Mouse (Mus musculus) skeletal muscle tissue, adult 2 months (tissue): ENCODE data around the gene Nme1.

Source experiments
- DNase-seq: peaks from one replicate; pipeline ENCODE4 v3.0.0-alpha.2; 2012; ENCODE audit warnings: low read depth, low spot score

The Nme1 gene

DNA sequence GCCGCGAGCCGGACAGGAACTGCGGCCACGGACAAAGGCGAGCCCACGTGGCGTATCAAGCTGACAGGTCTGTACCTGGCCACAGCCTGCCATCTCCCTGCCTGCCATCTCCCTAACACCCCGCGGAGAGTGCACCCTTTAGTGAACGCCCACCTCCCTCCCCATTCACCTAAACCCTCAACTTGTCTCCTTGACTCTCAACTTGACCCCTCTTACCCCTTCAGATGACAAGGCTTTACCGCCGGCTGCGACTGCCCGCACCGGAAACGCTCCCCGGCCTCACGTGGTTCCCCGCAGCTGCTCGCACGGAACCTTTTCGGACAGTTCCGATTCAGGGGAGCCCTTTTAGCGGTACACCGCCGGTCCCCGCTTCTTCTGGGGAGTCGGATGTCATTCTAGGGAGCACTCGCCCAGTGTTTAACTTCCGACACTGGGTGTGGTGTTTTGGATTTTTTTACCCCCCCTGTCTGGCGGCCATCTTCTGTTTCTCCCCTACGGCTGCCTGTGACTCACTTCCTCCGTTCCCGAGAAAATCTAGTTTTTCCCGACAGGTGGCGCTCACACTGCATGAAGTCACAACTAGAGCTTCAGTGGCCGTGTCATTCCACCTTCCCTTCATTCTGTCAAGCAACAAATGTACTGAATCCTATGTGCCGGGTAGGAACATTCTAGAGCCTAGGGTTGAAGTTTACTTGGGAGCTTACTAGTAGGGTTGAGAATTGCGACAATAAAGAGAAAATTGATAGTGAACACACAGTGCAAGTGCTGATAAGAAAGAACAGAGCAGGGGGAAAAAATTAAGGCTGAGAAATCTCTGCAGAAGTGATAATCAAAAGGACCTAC lies at the start of gene Nme1, which contains the start of gene Gm20390:
Gene Nme1, minus strand, starts transcription at position 517 of the 843 bp plus-strand sequence.
Gene Gm20390, minus strand, starts transcription at position 289 of the 843 bp plus-strand sequence.
- DNase-seq, result peak; percentile 99

DNA sequence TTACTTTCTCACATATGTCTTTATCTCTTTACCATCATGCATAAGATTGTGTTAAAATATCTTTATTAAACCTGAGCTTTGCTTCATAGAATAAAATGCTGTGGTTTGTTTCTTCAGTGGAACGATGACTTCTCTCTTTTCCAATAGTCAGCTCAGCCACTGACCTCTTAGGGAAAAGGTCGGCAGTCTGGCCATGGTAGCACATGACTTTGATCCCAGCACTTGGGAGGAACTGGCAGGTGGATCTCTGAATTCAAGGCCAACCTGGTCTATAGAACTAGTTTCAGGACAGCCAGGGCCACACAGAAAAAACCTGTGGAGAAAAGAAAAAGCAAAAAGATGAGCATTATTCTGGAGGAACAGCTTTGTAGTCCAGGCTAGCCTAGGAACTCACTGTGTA lies 35.0 kb upstream of the Nme1 start:
- no peak for DNase-seq

DNA sequence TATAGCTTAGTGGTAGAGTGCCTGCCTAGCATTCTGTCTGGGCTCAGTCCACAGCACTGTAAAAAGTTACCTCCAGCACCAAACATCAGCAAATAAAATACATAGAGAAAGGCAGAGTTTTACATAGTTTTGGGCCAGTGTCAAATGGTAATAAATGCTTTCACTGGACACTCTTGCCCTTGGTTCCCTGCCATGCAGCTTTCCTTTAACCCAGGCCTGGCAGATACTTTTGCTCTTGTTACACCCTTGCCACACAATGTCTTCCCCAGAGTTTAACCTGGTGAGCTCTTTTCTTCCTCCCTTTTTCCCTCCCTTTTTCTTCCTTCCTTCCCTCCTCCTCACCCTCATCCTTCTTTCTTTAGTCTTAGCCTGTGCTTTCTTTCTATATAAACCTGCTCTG lies 31.0 kb upstream of the Nme1 start:
- no peak for DNase-seq

DNA sequence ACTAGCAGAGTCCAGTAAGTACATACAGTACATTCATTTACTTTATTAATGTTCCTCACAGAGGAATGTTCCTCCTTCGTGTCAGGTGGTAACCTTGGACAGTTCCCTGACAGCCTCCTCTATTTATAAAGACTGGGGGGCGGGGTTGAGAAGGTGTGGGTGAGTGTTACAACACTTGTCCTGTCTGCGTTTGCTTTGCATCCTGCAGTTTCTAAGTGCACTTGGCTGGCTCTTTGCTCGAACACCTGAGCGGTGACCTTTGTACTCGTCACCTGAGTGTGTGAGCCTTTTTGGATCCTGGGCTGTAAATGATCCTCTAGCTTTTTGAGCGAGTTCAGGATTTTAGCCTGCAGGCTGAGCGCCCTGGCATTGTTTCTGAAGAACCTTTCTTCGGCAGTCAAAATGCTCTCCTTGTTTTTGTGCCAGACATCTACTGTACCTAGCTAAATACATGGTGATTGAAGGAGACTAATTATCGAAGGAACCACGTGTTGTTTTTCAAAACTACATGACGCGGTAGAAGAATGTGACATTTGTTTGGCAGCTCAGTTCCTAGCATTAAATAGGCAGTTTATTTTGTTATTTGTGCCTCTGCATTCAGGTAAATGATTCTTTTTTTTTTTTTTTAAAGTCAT lies 28.9 kb upstream of the Nme1 start:
- peak; percentile 52 for DNase-seq

DNA sequence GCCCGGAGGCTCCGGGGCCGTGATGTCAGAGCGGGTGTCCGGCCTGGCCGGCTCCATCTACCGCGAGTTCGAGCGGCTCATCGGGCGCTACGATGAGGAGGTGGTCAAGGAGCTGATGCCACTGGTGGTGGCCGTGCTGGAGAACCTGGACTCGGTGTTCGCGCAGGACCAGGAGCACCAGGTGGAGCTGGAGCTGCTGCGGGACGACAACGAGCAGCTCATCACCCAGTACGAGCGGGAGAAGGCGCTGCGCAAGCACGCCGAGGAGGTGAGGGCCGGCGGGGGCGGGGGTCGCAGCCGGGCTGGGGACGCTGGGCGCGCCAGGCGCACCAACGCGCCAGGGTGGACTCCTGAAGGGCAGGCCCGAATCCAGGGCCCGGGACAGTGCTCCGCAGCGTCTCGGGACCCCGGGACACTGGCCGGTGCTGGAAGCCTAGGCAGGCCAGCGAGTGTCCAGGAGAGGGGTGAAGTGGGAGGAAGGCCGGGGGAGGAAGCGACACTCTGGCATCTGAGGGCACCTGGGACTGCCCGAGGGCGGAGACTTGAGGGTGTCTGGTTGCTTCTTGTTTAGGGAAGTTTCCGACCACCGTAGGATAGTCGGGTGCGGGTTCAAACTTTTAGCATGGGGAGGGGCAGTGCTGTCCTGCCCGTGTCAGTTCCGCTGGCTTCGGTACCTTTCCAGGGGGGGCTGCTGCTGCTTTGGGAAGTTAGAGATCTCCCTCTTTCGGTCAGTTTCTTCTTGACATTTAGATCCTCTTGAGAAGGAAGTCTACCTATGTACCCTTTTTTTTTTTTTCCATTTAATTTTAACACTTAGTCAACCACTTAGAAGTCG lies 28.2 kb upstream of the Nme1 start:
- DNase-seq, result peak; percentile 69

DNA sequence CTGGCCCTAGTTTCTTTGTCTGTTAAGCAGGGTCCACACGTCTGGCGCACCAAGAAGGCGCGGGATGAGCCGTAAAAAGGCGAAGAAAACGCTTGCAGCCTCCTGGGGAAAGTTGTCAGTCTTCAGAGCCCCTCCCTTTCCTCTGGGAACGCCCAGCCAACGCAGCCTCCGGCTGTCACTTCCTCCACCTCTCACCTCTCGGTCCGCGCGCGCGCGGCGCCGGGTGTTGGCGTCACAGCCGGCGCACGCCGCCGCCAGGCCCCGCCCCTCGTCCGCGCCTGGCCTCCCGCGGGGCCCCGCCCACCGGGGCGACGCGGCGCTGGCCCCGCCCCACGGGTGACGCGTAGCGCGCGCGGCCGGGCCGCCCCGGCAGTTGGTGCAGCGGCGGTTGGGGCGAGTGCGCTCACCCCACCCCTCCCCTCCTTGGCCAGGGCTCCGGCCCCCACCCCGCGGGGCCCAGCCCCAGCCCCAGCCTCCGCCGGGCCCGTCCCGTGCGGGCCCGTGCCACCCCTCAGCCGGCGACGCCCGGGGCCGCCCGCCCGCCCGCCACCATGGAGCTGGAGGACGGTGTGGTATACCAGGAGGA lies 27.5 kb upstream of the Nme1 start, which contains the start of gene Spag9:
Gene Spag9, plus strand, starts transcription at position 372 of the 586 bp plus-strand sequence.
- peak; percentile 98 for DNase-seq

DNA sequence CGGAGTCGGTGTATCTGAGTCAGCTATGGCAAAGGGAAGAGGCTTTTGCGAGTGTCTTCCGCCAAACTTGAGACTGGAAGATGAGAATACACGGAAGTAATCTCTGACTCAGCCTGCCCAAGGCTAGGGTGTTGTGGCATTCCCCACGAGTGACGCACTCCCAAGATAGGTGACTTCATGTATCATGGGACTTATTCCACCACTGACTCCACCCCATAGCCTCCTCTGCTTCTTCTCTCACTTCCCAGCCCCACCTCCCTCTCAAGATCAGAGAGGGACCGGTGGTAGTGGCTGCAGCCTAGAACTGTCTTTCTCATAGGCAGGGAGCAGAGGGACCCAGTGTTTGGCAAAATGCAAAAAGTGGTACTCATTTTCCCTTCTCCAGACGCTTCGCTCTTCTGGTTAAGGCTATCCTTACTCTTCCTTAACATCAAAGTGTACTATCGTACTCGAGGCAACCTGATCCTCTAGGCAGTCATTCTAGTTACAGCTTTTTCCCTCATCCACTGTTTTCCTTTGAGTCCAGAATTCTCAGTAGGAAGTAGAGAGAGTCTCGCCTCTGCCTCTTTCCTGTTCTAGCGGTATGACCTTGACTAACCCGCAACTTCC lies 26.9 kb upstream of the Nme1 start:
- DNase-seq, result peak; percentile 97

DNA sequence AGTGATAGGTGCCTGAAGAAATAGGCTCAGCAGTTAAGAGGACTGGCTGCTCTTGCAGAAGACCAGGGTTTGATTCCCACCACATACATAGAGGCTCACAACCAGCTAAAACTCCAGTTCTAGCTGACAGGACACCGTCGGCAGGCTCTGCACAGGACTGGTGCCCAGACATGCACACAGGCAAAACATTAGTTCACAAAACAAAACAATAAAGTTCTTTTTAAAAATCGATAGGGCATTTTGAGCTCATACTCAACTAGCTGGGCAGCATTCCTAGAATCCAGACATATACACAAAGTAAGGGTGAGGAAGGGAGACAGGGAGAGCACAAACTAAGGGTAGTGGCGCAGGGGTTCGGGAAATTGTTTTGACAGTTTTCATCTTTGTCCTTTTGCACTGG lies 26.2 kb upstream of the Nme1 start:
- no peak for DNase-seq

DNA sequence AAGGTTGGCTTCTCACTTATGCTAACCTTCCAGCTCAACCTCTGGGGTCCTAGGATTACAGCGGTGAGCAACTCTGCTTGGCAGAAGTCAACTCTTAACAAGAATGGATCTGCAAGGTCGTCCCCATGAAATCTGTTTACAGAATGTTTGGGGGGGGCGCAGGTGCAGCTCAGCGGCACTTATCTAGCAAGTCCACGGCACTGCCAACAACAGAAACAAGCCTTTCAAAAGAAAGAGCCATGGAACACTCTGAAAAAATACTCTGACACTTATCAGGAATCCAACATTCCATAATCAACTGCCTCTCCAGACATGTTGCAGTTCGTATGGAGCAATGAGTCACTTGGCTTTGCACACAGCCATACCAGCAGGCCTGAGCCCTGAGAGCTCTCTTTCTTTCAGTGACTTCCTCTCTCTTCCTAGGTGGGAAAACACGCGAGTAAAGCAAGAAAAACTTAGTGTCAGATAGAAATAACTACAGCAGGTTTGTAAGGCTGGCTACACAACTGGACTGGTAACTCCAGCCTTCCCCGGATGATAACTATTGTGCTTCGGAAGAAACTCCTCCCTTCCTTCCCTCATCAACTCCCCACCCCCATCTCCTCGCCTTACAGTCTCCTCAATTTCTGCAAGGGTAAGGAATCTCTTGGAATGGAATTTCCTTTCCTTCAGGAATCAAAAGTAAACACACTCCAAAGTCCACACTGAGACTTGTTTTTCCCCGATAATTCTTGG lies 20.2 kb upstream of the Nme1 start:
- DNase-seq, result no peak

DNA sequence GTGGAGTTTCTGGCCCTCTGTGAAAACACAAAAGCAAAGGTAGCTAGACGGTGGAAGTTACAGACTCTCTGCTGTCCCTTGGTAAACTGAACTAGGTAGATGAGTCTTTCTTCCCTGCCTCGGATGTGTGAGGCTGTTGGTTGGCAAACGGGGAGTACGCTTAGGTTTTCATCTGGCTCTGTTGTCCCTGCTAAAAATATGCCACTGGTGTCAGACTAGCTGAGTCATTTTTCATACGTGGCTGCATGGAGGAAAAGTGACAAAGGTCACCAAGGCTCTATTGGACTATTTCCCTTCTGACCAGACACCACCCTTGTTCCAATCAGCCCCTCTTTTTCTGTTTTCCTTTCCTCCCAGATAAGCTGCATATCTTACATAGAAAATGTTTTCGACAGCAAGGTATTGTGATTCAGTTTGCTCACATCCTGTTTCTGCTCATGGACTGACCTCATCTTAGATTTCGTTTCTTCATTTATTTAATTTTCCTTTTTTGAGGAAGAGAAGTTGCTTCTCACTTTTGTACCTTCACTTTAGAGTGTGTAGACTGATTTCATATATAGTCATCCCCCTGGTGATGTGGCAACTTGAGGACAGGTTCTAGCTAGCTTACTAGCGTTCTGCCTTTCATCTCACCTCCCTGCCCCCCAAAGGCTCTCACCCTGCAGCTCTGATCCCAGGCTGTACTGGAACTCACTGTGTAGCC lies 19.5 kb upstream of the Nme1 start:
- peak; percentile 89 for DNase-seq

DNA sequence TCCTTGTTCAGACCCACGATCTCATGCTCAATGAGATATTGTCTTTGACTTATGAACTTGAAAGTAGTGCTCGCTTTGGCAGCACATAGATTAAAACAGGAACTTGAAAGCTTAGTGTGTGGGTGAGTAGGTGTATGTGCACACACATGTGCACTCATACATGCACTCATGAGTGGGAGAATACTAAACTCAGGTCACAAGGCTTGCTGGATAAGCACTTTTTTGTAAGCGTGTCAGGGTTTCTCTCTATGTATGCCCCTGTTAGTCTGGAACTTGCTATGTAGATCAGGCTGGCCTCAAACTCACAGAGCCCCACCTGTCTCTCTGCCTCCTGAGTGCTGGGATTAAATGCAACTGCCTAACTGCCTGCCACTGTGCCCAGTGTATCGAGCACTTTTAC lies 18.7 kb upstream of the Nme1 start:
- DNase-seq, result no peak

DNA sequence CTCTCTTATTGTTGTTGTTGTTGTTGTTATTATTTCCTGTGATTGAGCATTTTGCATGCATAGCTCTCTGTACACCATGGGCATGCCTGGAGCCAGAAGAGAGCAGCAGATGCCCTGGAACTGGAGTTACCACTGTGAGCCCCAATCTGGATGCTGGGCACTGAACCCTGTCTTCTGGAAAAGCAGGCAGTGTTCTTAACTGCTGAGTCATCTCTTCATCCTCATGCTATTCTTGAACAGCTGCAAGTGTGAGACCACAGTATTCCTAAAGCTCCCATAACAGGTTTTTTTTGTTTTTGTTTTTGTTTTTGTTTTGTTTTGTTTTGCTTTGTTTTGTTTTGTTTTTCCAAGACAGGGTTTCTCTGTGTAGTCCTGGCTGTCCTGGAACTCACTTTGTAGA lies 18.0 kb upstream of the Nme1 start:
- no peak for DNase-seq

DNA sequence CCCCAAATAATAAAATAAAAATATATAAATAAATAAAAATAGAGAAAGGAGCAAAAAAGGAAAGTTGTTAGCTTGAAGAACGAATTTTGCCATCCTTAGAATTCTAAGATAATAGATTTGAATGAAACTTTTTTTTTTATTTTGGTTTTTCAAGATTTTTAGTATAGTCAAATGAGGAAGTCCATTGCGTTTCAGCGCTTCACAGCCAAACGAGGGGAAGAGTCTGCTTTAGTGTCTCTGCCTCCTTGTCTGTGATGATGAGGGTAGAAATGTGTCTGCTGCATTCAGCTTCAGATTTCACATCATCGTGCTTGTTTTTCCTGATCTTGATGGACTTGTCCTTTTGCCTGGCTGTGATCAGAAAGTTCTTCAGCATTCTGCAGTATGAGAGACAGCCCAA lies 16.9 kb upstream of the Nme1 start:
- no peak for DNase-seq

DNA sequence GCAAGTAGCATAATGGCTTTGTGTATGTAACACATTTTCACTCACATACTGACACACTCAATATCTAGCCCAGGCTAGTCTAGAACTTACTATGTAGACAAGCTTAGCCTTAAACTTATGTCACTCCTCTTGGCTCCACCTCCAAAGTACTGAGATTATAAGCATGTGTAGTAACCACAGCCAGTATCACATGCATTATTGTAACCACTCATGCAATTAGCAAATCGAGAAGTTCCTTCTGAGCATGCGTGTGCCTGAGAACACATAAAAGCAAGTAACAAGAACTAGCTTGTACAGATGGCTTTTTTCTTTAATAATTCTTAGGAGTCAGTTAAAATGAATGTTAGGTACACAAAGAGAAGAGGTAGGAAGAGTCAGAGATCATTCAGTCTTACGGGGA lies 16.3 kb upstream of the Nme1 start:
- no peak for DNase-seq

DNA sequence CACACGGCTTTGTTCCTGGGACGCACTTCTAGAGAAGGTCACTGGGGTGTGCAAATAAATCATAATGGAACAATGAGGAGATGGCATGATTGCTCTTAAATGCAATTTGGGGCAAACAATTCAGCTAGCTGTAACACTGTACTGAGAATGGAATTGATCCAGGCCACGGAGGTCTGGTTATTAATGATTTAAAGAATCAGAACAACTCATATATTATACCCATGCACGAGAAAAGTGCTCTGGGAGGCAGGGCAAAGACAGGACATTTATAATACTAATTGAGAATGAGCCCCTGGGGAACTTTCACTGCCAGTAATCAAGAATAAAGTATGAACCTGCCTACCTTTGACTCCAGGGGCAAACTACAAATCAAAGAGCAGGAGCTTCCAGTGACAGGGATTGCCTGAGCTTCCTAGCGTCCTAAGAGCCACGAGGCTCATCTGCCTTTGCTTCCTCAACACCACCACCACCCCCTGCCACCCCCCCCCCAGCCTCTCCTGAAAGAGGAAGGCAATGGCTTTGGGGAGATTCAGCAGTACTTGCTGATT lies 11.3 kb upstream of the Nme1 start:
- no peak for DNase-seq

DNA sequence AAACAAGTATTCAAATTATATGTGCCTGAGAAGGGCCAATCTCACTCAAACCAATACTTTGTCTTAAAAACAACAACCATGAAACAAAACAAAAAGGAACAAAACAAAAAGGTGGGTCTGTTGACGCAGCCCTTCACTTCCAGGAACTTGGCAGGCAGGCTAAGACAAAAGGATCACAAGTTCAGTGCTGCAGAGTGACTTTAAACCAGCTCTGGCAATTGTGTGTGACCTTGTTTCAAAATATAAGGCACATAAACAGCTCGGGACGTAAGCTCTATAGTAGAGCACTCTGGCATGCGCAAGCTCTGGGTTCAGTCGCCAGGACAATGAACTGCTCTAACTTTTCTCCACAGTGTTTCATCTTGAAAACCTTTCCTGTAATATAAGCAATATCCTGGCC lies 4.6 kb upstream of the Nme1 start:
- DNase-seq, result no peak

DNA sequence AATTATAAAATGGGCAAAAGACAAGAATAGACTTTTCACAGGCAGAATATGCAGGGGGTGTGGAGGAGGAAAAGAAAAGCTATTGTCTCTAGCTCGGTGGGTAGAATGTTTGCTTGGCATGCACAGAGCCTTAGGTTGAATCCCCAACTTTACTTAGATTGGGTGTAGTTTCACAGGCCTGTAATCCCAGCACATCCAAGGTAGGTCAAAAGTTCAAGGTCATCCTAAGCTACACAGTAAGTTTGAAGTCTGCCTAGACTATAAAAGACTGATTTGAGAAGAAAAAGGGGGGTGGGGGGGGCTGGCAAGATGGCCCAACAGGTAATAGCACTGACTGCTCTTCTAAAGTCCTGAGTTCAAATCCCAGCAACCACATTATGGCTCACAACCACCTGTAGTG lies 1.5 kb upstream of the Nme1 start:
- no peak for DNase-seq

DNA sequence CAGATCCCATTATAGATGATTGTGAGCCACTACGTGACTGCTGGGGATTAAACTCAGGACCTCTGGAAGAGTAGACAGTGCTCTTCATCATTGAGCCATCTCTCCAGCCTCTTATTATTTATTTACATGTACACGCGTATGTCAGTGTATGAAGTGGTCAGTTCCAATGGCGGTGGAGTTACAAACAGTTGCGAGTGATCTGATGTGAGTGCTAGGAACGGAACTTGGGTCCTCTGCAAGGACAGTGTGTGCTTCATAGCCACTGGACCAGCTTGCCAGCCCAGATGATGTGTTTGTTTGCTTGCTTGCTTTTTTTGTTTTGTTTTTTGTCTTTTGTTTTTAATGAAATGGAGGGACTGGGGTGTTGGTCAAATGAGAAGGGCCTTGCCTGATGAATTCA lies 850 bp upstream of the Nme1 start:
- no peak for DNase-seq

DNA sequence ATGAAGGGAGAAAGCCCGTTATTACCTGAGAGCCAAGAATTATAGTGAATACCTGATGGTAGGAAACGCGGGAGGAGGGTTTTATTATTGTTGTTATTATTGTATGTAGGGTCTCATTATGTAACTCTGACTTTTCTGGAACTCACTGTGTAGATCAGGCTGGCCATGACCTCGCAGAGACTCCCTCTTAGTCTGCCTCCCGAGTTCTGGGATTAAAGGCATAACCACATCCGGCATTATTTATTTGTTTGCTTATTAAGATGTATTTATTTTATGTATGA lies 467 bp upstream of the Nme1 start:
- no peak for DNase-seq

DNA sequence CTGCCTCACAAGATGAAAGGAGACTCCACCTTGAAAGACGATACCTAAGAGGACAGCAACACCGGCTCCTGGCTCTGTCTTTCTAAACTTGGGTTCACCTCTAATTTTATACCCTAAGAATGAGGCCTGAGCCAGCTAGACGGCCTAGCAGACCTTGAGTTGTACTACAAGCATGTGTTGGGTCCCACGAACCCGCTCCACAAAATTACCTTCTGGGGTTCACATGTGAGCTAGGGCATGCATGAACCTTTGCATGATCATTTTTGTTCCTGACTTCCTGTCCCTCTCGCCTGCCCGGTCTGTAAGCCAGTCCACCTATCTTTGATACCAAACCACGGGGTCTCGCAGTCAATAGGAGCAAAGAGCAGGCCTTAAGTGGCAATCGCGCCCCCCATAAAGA lies 940 bp downstream of the Nme1 start:
- no peak for DNase-seq
